Mouse (Mus musculus) midbrain, embryonic 16.5 days (tissue): Measurements from ENCODE around the gene Lim2. TPM values are rescaled to one million over a fixed set of nuclear protein-coding genes. Genes with fewer than 3 reads are reported as not detected.

Experiments
- ATAC-seq: fragments of 200-750 bp; cut with Nextera tagmentation; 2 replicates; pipeline ENCODE4 v1.8.0; 2017; ENCODE audit warnings: moderate TSS enrichment
- H3K27ac ChIP-seq: fragments of 300-500 bp; sonication (generic); 2 replicates; pipeline ENCODE4 v1.5.1; 2014; ENCODE audit warnings: mild to moderate bottlenecking, low read length, mixed read lengths
- H3K27me3 ChIP-seq: fragments of 300-500 bp; sonication (generic); 2 replicates; pipeline ENCODE4 v1.6.1; 2014; ENCODE audit warnings: low read depth, low read length, mixed read lengths; ENCODE audit not compliant: control insufficient read depth, insufficient read depth
- H3K36me3 ChIP-seq: fragments of 300-500 bp; sonication (generic); 2 replicates; pipeline ENCODE4 v1.6.1; 2014; ENCODE audit warnings: mild to moderate bottlenecking, low read length, moderate library complexity, mixed read lengths; ENCODE audit not compliant: control insufficient read depth, insufficient read depth
- H3K4me1 ChIP-seq: fragments of 300-500 bp; sonication (generic); 2 replicates; pipeline ENCODE4 v1.6.1; 2014; ENCODE audit warnings: mild to moderate bottlenecking, low read length, mixed read lengths; ENCODE audit not compliant: control insufficient read depth, insufficient read depth
- H3K4me2 ChIP-seq: fragments of 300-500 bp; sonication (generic); 2 replicates; pipeline ENCODE4 v1.6.1; 2014; ENCODE audit warnings: mild to moderate bottlenecking, low read length, mixed read lengths
- H3K4me3 ChIP-seq: fragments of 300-500 bp; sonication (generic); 2 replicates; pipeline ENCODE4 v1.5.1; 2014; ENCODE audit warnings: low read depth, mild to moderate bottlenecking, low read length, moderate library complexity, mixed read lengths
- H3K9ac ChIP-seq: fragments of 300-500 bp; sonication (generic); 2 replicates; pipeline ENCODE4 v1.6.1; 2014; ENCODE audit warnings: low read depth, low read length, mixed read lengths
- H3K9me3 ChIP-seq: fragments of 300-500 bp; sonication (generic); replicated peaks from 2 replicates; pipeline ENCODE4 v1.6.1; 2014; ENCODE audit warnings: mild to moderate bottlenecking, low read length, mixed read lengths; ENCODE audit not compliant: control insufficient read depth, poor library complexity, severe bottlenecking
- WGBS: fragments of 180-500 bp; shearing (Covaris S2); extraction: QIAGEN DNeasy Blood & Tissue Kit; methylation state at CpG from one replicate; pipeline ENCODE4 v1.1.7; 2014; 5-methylcytosine and 5-hydroxymethylcytosine counted together
- polyA plus RNA-seq: library from polyadenylated mRNA; unstranded; fragments of >200 nt; fragmentation: Nextera tagmentation; extraction: Ambion mirVana; gene quantifications from 2 replicates; pipeline ENCODE4 v1.2.1, GENCODE M21; 2015

The Lim2 gene
- polyA plus RNA-seq, 1 experiment from 2014 or later: not detected

GRCm38 (mm10) chr7:43453599-43454355 lies 26.3 kb downstream of the Lim2 start:
- H3K36me3 ChIP-seq: peaks cover 18% of the 10 kb centered on the region

DNA sequence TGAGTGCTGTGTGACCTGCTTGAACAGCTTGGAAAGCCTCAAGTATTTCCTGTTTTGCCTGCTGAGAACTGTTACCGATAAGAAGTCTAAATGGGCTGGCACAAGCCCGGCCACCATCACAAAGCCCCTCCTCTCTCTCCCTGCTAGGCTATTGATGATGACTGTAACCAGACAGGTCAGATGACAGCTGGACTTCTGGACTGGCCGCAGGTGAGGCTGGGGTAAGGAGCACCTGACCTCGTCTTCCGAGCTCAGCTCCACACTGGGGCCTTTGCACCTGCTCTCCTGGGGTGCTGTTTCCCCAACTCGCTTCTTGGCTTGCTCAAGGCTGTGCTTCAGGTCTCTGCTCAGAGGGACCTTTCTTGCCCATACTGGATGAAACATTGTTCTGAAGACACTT lies 26.9 kb downstream of the Lim2 start:
- no peak overlapping the region for H3K4me3 ChIP-seq
- no peak overlapping the region for H3K27ac ChIP-seq
- H3K4me1 ChIP-seq: no peaks in the 10 kb centered on the region
- no peaks in the 10 kb centered on the region for H3K27me3 ChIP-seq
- no peak for ATAC-seq
- no peak overlapping the region for H3K9ac ChIP-seq
- 95% methylated on average over 6 of the region's 6 CpGs for WGBS
- H3K4me2 ChIP-seq: no peak overlapping the region
- peaks cover 18% of the 10 kb centered on the region for H3K36me3 ChIP-seq
- H3K9me3 ChIP-seq: no peaks in the 10 kb centered on the region

More at GRCm38 (mm10) chr7:43453599-43454355, 26.3 kb downstream of the Lim2 start:
- Histone ChIP-seq H3K9me3 (no peaks in the 10 kb centered on the region), H3K4me2 (no peak overlapping the region), H3K27me3 (no peaks in the 10 kb centered on the region), H3K4me1 (no peaks in the 10 kb centered on the region), H3K9ac (no peak overlapping the region), H3K4me3 (no peak overlapping the region), H3K27ac (no peak overlapping the region)
- WGBS: 90% methylated on average over 14 of the region's 14 CpGs
- no peak for ATAC-seq

- no peak within 1 kb of the TSS for H3K4me3 ChIP-seq
- 70% methylated on average over 4 of the region's 4 CpGs for WGBS
- H3K4me2 ChIP-seq: no peak within 1 kb of the TSS
- ATAC-seq: no peak
- H3K9me3 ChIP-seq: no peaks in the 10 kb centered on the region
- no peaks in the 10 kb centered on the region for H3K36me3 ChIP-seq
- H3K4me1 ChIP-seq: peaks cover 2% of the 10 kb centered on the region
- no peak within 1 kb of the TSS for H3K27ac ChIP-seq
- H3K27me3 ChIP-seq: no peaks in the 10 kb centered on the region
- no peak within 1 kb of the TSS for H3K9ac ChIP-seq
These were observed 35.4 kb downstream of the Lim2 start, which contains the start of gene Vsig10l for GRCm38 (mm10) chr7:43462851-43463250. TSS of gene Vsig10l (plus strand) at chr7:43463151.

DNA sequence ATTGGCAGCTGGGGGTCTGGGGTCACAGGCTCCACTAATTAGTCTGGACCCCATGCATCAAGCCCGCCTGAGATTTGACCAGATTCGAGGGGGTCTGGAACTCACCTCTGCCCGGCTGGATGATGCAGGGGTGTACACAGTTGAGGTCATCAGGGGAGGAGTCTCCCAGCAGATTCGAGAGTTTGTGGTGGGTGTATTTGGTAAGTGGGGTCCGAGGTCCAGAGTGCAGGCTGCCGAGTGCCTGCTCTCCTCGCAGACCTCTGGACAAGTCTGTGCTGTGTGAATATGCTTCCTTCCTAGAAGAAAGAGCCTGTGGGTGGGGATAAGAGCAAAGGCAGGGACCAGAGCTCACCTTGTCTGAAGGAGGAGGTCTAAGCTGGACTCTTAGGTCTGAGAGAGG lies 36.5 kb downstream of the Lim2 start:
- no peak overlapping the region for H3K9ac ChIP-seq
- H3K27me3 ChIP-seq: no peaks in the 10 kb centered on the region
- WGBS: 80% methylated on average over 7 of the region's 7 CpGs
- H3K4me2 ChIP-seq: no peak overlapping the region
- no peak for ATAC-seq
- no peaks in the 10 kb centered on the region for H3K36me3 ChIP-seq
- no peak overlapping the region for H3K4me3 ChIP-seq
- peaks cover 2% of the 10 kb centered on the region for H3K4me1 ChIP-seq
- no peaks in the 10 kb centered on the region for H3K9me3 ChIP-seq
- H3K27ac ChIP-seq: no peak overlapping the region

GRCm38 (mm10) chr7:43464864-43465343 lies 37.4 kb downstream of the Lim2 start:
- Histone ChIP-seq H3K9ac (peak overlapping the region; percentile 67), H3K4me3 (peak overlapping the region; percentile 56), H3K36me3 (no peaks in the 10 kb centered on the region), H3K4me2 (peak overlapping the region; percentile 82), H3K27me3 (no peaks in the 10 kb centered on the region), H3K27ac (peak overlapping the region; percentile 54; the same call in 1 of the 2 replicates), H3K4me1 (peaks cover 2% of the 10 kb centered on the region), H3K9me3 (no peaks in the 10 kb centered on the region)
- peak; percentile 16 for ATAC-seq
- 5% methylated on average over 35 of the region's 35 CpGs for WGBS

- H3K4me1 ChIP-seq: peaks cover 2% of the 10 kb centered on the region
- no peaks in the 10 kb centered on the region for H3K9me3 ChIP-seq
- peak overlapping the region; percentile 56 for H3K4me3 ChIP-seq
- WGBS: under 1% methylated on average over 32 of the region's 33 CpGs
- H3K27me3 ChIP-seq: no peaks in the 10 kb centered on the region
- peak overlapping the region; percentile 82 for H3K4me2 ChIP-seq
- H3K36me3 ChIP-seq: no peaks in the 10 kb centered on the region
- H3K27ac ChIP-seq: peak overlapping the region; percentile 54
- peak overlapping the region; percentile 67 for H3K9ac ChIP-seq
- ATAC-seq: peak; percentile 89
These were observed 38.1 kb downstream of the Lim2 start for GRCm38 (mm10) chr7:43465344-43466098.

DNA sequence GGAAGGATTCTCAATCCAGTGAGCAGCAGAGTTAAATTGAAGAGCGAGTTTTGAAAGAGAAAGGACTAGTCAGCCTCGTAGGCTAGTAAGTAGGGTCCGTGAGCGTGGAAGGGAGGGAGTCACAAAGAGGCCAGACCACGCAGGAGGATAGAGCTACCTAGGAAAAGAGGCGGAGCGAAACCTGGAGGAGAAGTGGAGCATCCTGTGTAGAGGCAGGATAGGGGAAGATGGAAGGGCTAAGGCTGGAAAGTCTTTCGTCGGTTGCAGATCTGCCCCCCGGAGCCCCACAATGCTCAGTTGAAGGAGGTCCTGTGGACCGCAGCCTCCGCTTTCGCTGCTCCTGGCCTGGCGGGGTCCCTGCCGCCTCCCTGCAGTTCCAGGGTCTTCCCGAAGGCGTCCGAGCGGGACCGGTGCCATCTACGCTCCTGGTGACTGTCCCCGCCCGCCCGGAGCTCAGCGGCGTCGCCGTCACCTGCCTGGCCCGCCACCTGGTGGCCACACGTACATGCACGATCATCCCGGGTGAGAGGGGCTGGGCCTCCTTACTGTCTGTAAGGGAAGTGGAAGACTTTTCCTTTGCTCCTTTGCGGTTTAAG lies 38.7 kb downstream of the Lim2 start:
- Histone ChIP-seq H3K27me3 (no peaks in the 10 kb centered on the region), H3K9ac (peak overlapping the region; percentile 64), H3K4me2 (peak overlapping the region; percentile 82), H3K27ac (peak overlapping the region; percentile 44), H3K4me3 (peak overlapping the region; percentile 56), H3K4me1 (peaks cover 2% of the 10 kb centered on the region), H3K9me3 (no peaks in the 10 kb centered on the region), H3K36me3 (no peaks in the 10 kb centered on the region)
- under 1% methylated on average over 33 of the region's 33 CpGs for WGBS
- peak; percentile 73 for ATAC-seq

GRCm38 (mm10) chr7:43470373-43470772 lies 42.9 kb downstream of the Lim2 start:
- 0 out of 2 replicates have a peak, but pooled peaks cover 2% of the 10 kb centered on the region for H3K36me3 ChIP-seq
- no peaks in the 10 kb centered on the region for H3K27me3 ChIP-seq
- ATAC-seq: no peak
- no peak overlapping the region for H3K27ac ChIP-seq
- H3K9ac ChIP-seq: no peak overlapping the region
- no peak overlapping the region for H3K4me2 ChIP-seq
- 42% methylated on average over 8 of the region's 8 CpGs for WGBS
- no peaks in the 10 kb centered on the region for H3K9me3 ChIP-seq
- no peak overlapping the region for H3K4me3 ChIP-seq
- H3K4me1 ChIP-seq: peaks cover 2% of the 10 kb centered on the region
